Mouse (Mus musculus) embryo, embryonic 11.5 days (tissue): ENCODE data around the gene Kcnn3.

Experiments used
- DNase-seq: peaks from one replicate; pipeline ENCODE4 v3.0.0-alpha.2; 2012; ENCODE audit warnings: low read depth, low spot score

The Kcnn3 gene

DNA sequence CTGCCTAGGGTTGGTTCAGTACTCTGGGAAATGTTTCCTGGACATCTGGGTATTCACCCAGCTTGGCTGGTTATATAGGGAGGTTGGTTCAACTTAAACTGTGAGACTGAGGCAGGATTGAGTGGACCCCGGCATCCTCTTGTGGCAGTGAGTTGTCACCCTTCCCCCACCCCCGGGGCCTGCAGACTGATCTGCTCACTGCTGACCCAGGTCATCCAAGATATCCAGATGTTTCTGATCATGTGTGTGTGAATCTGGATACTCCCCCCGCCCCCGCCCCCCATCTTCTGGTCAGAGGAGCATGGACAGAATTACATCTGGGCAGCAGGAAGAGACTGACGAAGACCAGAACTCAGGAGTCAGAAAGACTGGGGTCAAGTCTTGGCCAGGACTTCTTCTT is 45.4 kb downstream of the Kcnn3 start:
- no peak for DNase-seq

GRCm38 (mm10) chr3:89569058-89569457 is 49.1 kb downstream of the Kcnn3 start:
- no peak for DNase-seq

GRCm38 (mm10) chr3:89569707-89570324 is 49.9 kb downstream of the Kcnn3 start:
- DNase-seq: no peak

DNA sequence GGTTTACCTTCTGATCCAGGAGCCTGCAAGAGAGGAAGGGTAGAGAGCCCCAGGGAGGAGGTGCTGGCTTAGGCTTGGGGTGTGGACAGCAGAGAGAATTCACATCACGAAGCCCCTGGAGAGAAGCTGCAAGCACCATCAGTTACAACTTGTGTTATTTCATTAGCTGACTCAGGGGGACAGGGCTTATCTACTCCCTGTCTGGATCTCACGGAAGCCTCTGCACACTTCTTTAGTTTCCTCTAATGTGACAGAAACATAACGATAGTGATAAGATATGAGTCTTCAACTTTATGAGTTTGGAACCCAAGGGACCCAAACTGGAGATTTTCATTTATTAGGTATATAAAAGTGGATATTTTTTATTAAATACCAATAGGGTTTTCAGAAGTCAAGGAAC is 50.4 kb downstream of the Kcnn3 start:
- DNase-seq: no peak

DNA sequence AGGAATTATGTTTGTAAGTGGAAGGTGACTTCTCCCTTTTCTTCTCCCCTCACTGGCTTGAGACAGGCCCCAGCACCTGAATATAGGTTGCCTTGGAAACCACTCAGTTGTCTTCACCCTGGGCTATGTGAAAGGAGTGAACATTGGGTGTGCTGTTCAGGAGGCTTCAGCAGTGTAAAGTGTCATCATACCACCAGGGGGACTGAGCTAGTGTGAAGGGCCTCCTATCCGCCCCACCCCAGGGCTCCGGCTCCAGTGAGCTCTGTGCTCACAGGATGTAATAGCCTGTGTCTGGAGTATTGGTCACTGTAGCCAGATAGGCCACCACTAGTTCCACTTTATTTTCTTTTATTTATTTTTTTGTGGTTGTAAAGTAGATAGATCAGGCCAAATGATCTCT is 54.3 kb downstream of the Kcnn3 start:
- DNase-seq: no peak

DNA sequence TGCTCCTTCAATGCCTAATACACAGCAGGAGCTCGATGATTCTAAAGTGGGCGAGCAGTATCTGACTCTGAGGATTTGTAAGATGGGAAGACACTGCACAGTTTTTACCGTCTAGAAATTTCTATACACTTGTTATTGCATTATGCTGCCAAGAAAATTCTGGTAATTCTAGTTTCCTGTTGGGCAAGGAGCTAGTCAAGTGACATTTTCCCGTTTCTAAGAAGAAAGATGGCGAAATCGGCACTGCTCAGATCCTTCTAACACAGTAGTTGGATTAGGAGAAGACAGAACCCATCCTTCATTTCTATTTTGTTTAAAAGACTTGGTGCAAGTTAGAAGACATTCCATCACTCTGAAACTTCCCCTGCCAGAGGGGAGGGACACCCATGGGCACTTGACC is 56.4 kb downstream of the Kcnn3 start:
- no peak for DNase-seq

DNA sequence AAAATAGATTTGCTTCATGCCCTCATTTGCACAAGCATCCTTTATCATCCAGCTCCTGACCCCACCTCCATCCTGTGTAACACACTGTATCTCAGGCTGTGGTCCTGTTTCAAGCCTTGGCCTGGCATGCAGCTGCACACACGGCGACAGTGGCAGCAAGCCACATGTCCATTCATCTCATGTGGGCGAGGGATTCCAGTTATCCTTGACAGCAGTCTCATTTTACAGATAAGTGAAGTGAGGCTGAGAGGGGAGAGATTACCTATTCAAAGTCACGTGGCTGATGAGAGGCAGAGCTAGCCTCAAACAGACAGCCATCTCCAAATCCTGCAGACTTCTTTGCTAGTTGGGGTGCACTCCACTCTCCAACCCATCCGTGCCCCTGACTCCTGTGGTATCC is 57.2 kb downstream of the Kcnn3 start:
- DNase-seq: no peak

DNA sequence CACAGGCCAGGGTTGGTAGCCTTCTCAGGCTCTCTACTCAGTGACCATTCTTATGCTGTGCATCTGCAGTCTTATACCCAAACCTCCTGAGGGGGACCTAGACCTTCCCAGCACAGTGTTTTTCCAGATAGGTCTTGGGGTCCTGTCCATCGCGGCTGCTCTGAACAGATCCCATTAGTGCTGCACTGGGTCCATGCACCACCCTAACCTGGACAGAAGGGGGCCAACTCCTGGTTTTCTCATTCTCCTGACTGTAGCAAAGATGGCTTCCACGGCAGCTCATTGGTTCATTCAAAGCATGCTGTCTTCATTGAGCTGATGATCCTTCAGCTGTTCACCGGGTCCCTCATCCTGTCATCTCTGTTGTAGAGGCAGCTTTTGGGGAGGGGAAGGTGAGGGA is 58.1 kb downstream of the Kcnn3 start:
- no peak for DNase-seq

DNA sequence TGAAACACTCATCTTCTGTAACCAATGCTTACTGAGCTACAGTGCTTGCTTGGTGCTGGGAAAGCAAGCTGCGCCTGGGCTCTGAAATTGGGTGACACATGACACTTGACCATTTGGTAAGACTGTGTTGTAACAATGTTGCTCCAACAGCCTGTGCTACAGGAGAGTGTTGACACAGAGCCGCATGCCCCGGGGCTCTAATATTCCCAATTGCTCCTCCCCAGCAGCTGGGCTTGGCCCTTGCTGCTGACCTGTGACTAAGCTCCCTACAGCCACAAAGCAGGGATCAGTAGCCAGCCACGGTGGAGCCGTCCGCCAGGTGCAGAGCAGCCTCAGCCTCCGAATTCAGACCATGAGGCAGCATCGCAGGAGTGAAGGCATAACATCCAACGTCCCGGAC is 58.8 kb downstream of the Kcnn3 start:
- DNase-seq: no peak

- no peak for DNase-seq
Observed at GRCm38 (mm10) chr3:89584254-89584653, 64.3 kb downstream of the Kcnn3 start.

- no peak for DNase-seq
Observed at GRCm38 (mm10) chr3:89588436-89588835, 68.5 kb downstream of the Kcnn3 start.

GRCm38 (mm10) chr3:89589321-89589720 is 69.4 kb downstream of the Kcnn3 start:
- DNase-seq: no peak

- no peak for DNase-seq
Observed at GRCm38 (mm10) chr3:89590386-89590785, 70.4 kb downstream of the Kcnn3 start.

- DNase-seq: no peak
Observed at GRCm38 (mm10) chr3:89591461-89591860, 71.5 kb downstream of the Kcnn3 start.

GRCm38 (mm10) chr3:89592809-89593208 is 72.8 kb downstream of the Kcnn3 start:
- no peak for DNase-seq

GRCm38 (mm10) chr3:89593524-89593923 is 73.6 kb downstream of the Kcnn3 start:
- DNase-seq: no peak

DNA sequence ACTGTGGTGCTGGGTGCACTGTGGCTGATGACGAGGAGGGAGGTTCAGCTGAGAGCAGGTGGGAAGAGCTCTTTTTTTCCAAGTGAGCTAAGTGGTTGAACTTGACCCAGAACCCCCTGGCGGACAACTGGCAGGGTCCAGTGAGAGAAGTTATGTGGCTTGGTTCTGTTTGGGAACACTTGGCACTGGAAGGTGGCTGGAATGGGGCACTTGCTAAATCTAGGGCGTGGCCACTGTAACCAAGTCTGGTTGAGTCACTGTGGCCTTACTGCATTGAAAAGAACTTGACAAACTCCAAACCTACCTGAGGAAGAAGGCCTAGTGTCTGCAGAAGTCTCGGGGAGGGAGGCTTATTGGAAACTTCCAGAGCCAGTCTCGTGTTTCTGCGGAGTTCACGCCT is 78.4 kb downstream of the Kcnn3 start:
- no peak for DNase-seq

- DNase-seq: no peak
Observed at GRCm38 (mm10) chr3:89598967-89599366, 79.0 kb downstream of the Kcnn3 start.

DNA sequence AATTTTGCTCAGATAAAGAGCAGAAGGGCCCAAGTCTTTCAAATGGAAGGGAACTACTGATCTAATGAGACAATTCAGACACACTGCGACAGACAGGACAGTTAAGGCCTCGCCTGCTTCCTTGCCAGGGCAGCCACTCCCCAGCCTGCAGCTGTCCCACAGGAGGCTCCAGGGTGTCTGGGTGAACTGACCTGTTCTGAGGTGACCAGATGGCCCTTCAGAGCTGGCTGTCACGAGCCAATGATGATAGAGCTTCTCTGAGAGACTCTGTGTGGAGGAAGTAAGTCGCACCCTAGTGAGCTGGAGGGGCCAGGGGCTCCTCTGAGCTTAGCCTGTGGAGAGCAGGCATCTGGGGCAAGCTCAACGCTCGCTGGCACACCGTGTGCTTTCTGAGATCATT is 81.1 kb downstream of the Kcnn3 start:
- no peak for DNase-seq

- DNase-seq: no peak
Observed at GRCm38 (mm10) chr3:89603300-89603699, 83.3 kb downstream of the Kcnn3 start.

GRCm38 (mm10) chr3:89605235-89605634 is 85.3 kb downstream of the Kcnn3 start:
- DNase-seq: no peak

DNA sequence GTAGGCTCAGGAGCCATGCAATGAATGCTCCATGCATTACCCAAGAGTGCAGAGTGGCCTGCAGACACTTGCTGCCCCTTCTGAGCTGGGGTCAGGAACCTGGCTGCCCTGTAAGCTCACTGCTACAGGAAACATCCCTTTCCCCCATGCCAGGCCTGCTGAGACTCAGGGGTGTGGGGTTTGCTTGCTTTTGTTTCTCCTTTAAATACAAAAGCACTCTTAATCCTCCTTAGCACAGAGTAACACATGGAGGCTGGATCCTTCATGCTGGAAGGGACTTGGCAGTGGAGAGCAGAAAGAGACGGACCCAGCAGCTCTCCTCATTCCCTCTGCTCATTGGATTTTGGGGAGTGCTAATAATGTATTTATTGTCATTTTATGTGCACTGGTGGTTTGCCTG is 87.4 kb downstream of the Kcnn3 start:
- no peak for DNase-seq

- DNase-seq: no peak
Observed at GRCm38 (mm10) chr3:89612048-89612447, 92.1 kb downstream of the Kcnn3 start.
